In the genomic region with DNA sequence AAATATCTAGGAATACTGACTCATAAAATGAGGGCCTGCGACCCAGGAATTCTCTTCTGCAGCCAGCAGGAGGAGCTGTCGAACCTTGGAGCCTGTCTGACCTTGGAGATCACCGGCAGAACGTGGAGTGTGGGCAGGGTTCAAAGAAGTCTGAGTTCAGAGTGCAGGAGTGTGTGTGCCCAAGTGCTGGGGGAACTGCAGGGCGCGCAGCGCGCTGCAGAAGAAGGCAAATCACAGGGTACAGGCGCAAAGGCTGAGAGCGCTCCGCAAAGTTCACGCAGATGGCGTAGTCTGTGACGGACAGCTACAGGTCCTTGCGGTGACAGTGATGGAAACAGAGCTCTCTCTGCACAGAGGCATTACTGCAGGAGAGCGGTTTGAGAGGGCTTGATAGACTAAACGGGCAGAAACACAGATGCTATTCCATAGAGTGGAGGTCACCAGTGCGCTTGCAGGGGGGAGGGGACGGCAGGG, we compare ENCODE assay signal across 8 mouse cellular contexts. TPM values are rescaled to one million over a fixed set of nuclear protein-coding genes. Genes with fewer than 3 reads are reported as not detected.
DNase-seq lines count a peak whose midpoint lies in the region; ATAC-seq and TF ChIP-seq lines count a peak whose summit lies in the region.

No protein-coding gene starts in this region.

- WGBS in forebrain, embryonic 10.5 days, result 2% methylated on average over 19 of the region's 19 CpGs
- WGBS in heart, embryonic 16.5 days, result 2% methylated on average over 19 of the region's 19 CpGs
- 1% methylated on average over 19 of the region's 19 CpGs for WGBS in liver, postnatal 0 days (ENCODE audit: insufficient replicate concordance)
- WGBS in neural tube, embryonic 12.5 days, result 1% methylated on average over 19 of the region's 19 CpGs
- WGBS in stomach, embryonic 16.5 days, result 2% methylated on average over 19 of the region's 19 CpGs

- TF ChIP-seq EP300 in ES-Bruce4 (IDR thresholded peaks at IDR 0.05; ENCODE audit: insufficient read depth, low read depth, low read length), result peak; percentile 67; the same call in 1 of the 2 replicates
- no peak for TF ChIP-seq EP300 in liver, postnatal 0 days (IDR thresholded peaks at IDR 0.05; ENCODE audit: low read depth)

- no peak for TF ChIP-seq POLR2A in ES-Bruce4 (IDR thresholded peaks at IDR 0.05; ENCODE audit: insufficient read depth, low read length)

- H3K9ac ChIP-seq in ES-Bruce4 (ENCODE audit: low read depth, poor library complexity, severe bottlenecking), result no peak overlapping the region
- H3K9ac ChIP-seq in heart, embryonic 16.5 days (ENCODE audit: low read length), result peak overlapping the region; percentile 68
- no peak overlapping the region; the same call in 1 of the 2 replicates for H3K9ac ChIP-seq in liver, postnatal 0 days (replicated peaks)
- H3K9ac ChIP-seq in neural tube, embryonic 12.5 days, result no peak overlapping the region
- H3K9ac ChIP-seq in stomach, embryonic 16.5 days (ENCODE audit: low read length), result peak overlapping the region; percentile 63

- DNase-seq in c-Kit-positive CD71-negative TER-119-negative erythroid progenitor cells, embryonic 14.5 days (ENCODE audit: low read depth), result peak; percentile 76
- DNase-seq in forebrain, embryonic 10.5 days (ENCODE audit: extremely low spot score, low spot score), result peak; percentile 85
- DNase-seq in kidney, postnatal 14 days, result peak; percentile 89
- DNase-seq in liver, postnatal 0 days, result peak; percentile 81

- H3K4me3 ChIP-seq in ES-Bruce4 (ENCODE audit: low read depth, low read length), result peak overlapping the region; percentile 34
- peak overlapping the region; percentile 46 for H3K4me3 ChIP-seq in forebrain, embryonic 10.5 days
- H3K4me3 ChIP-seq in heart, embryonic 16.5 days (ENCODE audit: low read length), result peak overlapping the region; percentile 54
- peak overlapping the region; percentile 39 for H3K4me3 ChIP-seq in liver, postnatal 0 days (ENCODE audit: low read depth, low read length)
- peak overlapping the region; percentile 27 for H3K4me3 ChIP-seq in neural tube, embryonic 12.5 days
- peak overlapping the region; percentile 48 for H3K4me3 ChIP-seq in stomach, embryonic 16.5 days (replicated peaks; ENCODE audit: low read length)

- peaks cover 3% of the 10 kb centered on the region for H3K4me1 ChIP-seq in ES-Bruce4 (ENCODE audit: control insufficient read depth, insufficient read depth, low read length)
- peaks cover 7% of the 10 kb centered on the region for H3K4me1 ChIP-seq in forebrain, embryonic 10.5 days
- H3K4me1 ChIP-seq in heart, embryonic 16.5 days (ENCODE audit: control insufficient read depth, insufficient read depth, low read length), result no peaks in the 10 kb centered on the region
- peaks cover 8% of the 10 kb centered on the region for H3K4me1 ChIP-seq in liver, postnatal 0 days (ENCODE audit: insufficient read depth)
- peaks cover 4% of the 10 kb centered on the region; the same call in 1 of the 2 replicates for H3K4me1 ChIP-seq in neural tube, embryonic 12.5 days
- no peaks in the 10 kb centered on the region for H3K4me1 ChIP-seq in stomach, embryonic 16.5 days (ENCODE audit: control insufficient read depth, insufficient read depth, low read length)

- no peaks in the 10 kb centered on the region for H3K9me3 ChIP-seq in ES-Bruce4 (replicated peaks; ENCODE audit: control insufficient read depth, insufficient read depth, low read length, poor library complexity, severe bottlenecking)
- no peaks in the 10 kb centered on the region for H3K9me3 ChIP-seq in forebrain, embryonic 10.5 days
- H3K9me3 ChIP-seq in heart, embryonic 16.5 days (replicated peaks; ENCODE audit: control insufficient read depth, low read length), result no peaks in the 10 kb centered on the region
- no peaks in the 10 kb centered on the region for H3K9me3 ChIP-seq in liver, postnatal 0 days (ENCODE audit: low read length)
- H3K9me3 ChIP-seq in neural tube, embryonic 12.5 days, result no peaks in the 10 kb centered on the region
- no peaks in the 10 kb centered on the region for H3K9me3 ChIP-seq in stomach, embryonic 16.5 days (replicated peaks; ENCODE audit: control insufficient read depth, low read length)

- peak; percentile 87 for ATAC-seq in heart, embryonic 16.5 days (replicated peaks; ENCODE audit: extremely low read depth, insufficient read depth, low FRiP score)
- ATAC-seq in liver, postnatal 0 days, result peak; percentile 46
- peak; percentile 48; the same call in 1 of the 2 replicates for ATAC-seq in neural tube, embryonic 12.5 days (ENCODE audit: low FRiP score, low read depth)
- peak; percentile 77 for ATAC-seq in stomach, embryonic 16.5 days (ENCODE audit: insufficient read depth, low FRiP score)

- peak overlapping the region; percentile 83 for H3K4me2 ChIP-seq in heart, embryonic 16.5 days (ENCODE audit: low read depth, low read length)
- peak overlapping the region; percentile 75 for H3K4me2 ChIP-seq in liver, postnatal 0 days (ENCODE audit: low read depth, low read length)
- H3K4me2 ChIP-seq in neural tube, embryonic 12.5 days (replicated peaks), result peak overlapping the region; percentile 69
- peak overlapping the region; percentile 93 for H3K4me2 ChIP-seq in stomach, embryonic 16.5 days (ENCODE audit: low read depth, low read length)

- no peaks in the 10 kb centered on the region for H3K36me3 ChIP-seq in ES-Bruce4 (ENCODE audit: control insufficient read depth, insufficient read depth, low read length, poor library complexity, severe bottlenecking)
- H3K36me3 ChIP-seq in forebrain, embryonic 10.5 days (replicated peaks), result no peaks in the 10 kb centered on the region
- no peaks in the 10 kb centered on the region for H3K36me3 ChIP-seq in heart, embryonic 16.5 days (ENCODE audit: control insufficient read depth, insufficient read depth)
- H3K36me3 ChIP-seq in liver, postnatal 0 days (replicated peaks; ENCODE audit: insufficient read depth, low read length), result no peaks in the 10 kb centered on the region
- no peaks in the 10 kb centered on the region for H3K36me3 ChIP-seq in neural tube, embryonic 12.5 days
- no peaks in the 10 kb centered on the region for H3K36me3 ChIP-seq in stomach, embryonic 16.5 days (ENCODE audit: control insufficient read depth, insufficient read depth, low read length)

- no peak overlapping the region for H3K27ac ChIP-seq in ES-Bruce4 (ENCODE audit: insufficient read depth, low read length)
- no peak overlapping the region; the same call in 1 of the 2 replicates for H3K27ac ChIP-seq in forebrain, embryonic 10.5 days
- H3K27ac ChIP-seq in heart, embryonic 16.5 days (ENCODE audit: low read length), result no peak overlapping the region
- peak overlapping the region; percentile 86 for H3K27ac ChIP-seq in liver, postnatal 0 days (ENCODE audit: low read depth)
- H3K27ac ChIP-seq in neural tube, embryonic 12.5 days, result no peak overlapping the region
- peak overlapping the region; percentile 22; the same call in 1 of the 2 replicates for H3K27ac ChIP-seq in stomach, embryonic 16.5 days (ENCODE audit: low read length)

- TF ChIP-seq CTCF in ES-Bruce4 (IDR thresholded peaks at IDR 0.05; ENCODE audit: low read depth, low read length), result peak; percentile 84
- TF ChIP-seq CTCF in liver, postnatal 0 days (IDR thresholded peaks at IDR 0.05; ENCODE audit: low read depth), result peak; percentile 87

- no peaks in the 10 kb centered on the region for H3K27me3 ChIP-seq in ES-Bruce4 (ENCODE audit: control insufficient read depth, insufficient read depth, low read length, poor library complexity, severe bottlenecking)
- H3K27me3 ChIP-seq in forebrain, embryonic 10.5 days (ENCODE audit: poor library complexity, severe bottlenecking), result peaks cover 12% of the 10 kb centered on the region; the same call in 1 of the 2 replicates
- no peaks in the 10 kb centered on the region for H3K27me3 ChIP-seq in heart, embryonic 16.5 days (ENCODE audit: control insufficient read depth, insufficient read depth, low read length)
- H3K27me3 ChIP-seq in liver, postnatal 0 days (ENCODE audit: insufficient read depth, low read length), result no peaks in the 10 kb centered on the region
- H3K27me3 ChIP-seq in neural tube, embryonic 12.5 days (replicated peaks), result no peaks in the 10 kb centered on the region
- no peaks in the 10 kb centered on the region for H3K27me3 ChIP-seq in stomach, embryonic 16.5 days (ENCODE audit: control insufficient read depth, insufficient read depth, low read length)

RNA-seq across cellular contexts. Expression of a gene that starts 8.4 kb away (rescaled TPM):
- polyA plus RNA-seq in ES-Bruce4 (2011; ENCODE audit: insufficient read depth, insufficient read length, low read depth, missing spikeins), result not detected in 2 replicates
- not detected in 2 replicates for polyA plus RNA-seq in forebrain, embryonic 10.5 days (2016; fragmentation: Nextera tagmentation; extraction: Ambion mirVana)
- polyA plus RNA-seq in heart, embryonic 16.5 days (2015; fragmentation: Nextera tagmentation; extraction: Ambion mirVana), result 467 and 515 TPM in 2 replicates
- 1.2 and 12.7 TPM in 2 replicates for polyA plus RNA-seq in liver, postnatal 0 days (2015; fragmentation: Nextera tagmentation; extraction: Ambion mirVana)
- 1.9 and 2.2 TPM in 2 replicates for polyA plus RNA-seq in neural tube, embryonic 12.5 days (2016; fragmentation: Nextera tagmentation; extraction: Ambion mirVana)
- polyA plus RNA-seq in stomach, embryonic 16.5 days (2015; fragmentation: Nextera tagmentation; extraction: Ambion mirVana), result 1.3 and 19.4 TPM in 2 replicates

RNA-seq across cellular contexts. Expression of a gene that starts 12.0 kb away (rescaled TPM):
- polyA plus RNA-seq in ES-Bruce4 (2011; ENCODE audit: insufficient read depth, insufficient read length, low read depth, missing spikeins), result not detected in 2 replicates
- polyA plus RNA-seq in forebrain, embryonic 10.5 days (2016; fragmentation: Nextera tagmentation; extraction: Ambion mirVana), result 0.06 and 0.10 TPM in 2 replicates
- polyA plus RNA-seq in heart, embryonic 16.5 days (2015; fragmentation: Nextera tagmentation; extraction: Ambion mirVana), result 0.82 and 1.6 TPM in 2 replicates
- 16.7 and 18.8 TPM in 2 replicates for polyA plus RNA-seq in liver, postnatal 0 days (2015; fragmentation: Nextera tagmentation; extraction: Ambion mirVana)
- polyA plus RNA-seq in neural tube, embryonic 12.5 days (2016; fragmentation: Nextera tagmentation; extraction: Ambion mirVana), result 0.08 TPM in 1 of 2 replicates, not detected in the other
- 9.9 and 10.0 TPM in 2 replicates for polyA plus RNA-seq in stomach, embryonic 16.5 days (2015; fragmentation: Nextera tagmentation; extraction: Ambion mirVana)

RNA-seq across cellular contexts. Expression of a gene that starts 26.6 kb away (rescaled TPM):
- polyA plus RNA-seq in ES-Bruce4 (2011; ENCODE audit: insufficient read depth, insufficient read length, low read depth, missing spikeins), result 17.4 and 17.9 TPM in 2 replicates
- 26.8 and 28.4 TPM in 2 replicates for polyA plus RNA-seq in forebrain, embryonic 10.5 days (2016; fragmentation: Nextera tagmentation; extraction: Ambion mirVana)
- polyA plus RNA-seq in heart, embryonic 16.5 days (2015; fragmentation: Nextera tagmentation; extraction: Ambion mirVana), result 65.4 and 71.2 TPM in 2 replicates
- 66.2 and 66.9 TPM in 2 replicates for polyA plus RNA-seq in liver, postnatal 0 days (2015; fragmentation: Nextera tagmentation; extraction: Ambion mirVana)
- 32.4 and 33.1 TPM in 2 replicates for polyA plus RNA-seq in neural tube, embryonic 12.5 days (2016; fragmentation: Nextera tagmentation; extraction: Ambion mirVana)
- polyA plus RNA-seq in stomach, embryonic 16.5 days (2015; fragmentation: Nextera tagmentation; extraction: Ambion mirVana), result 24.0 and 27.4 TPM in 2 replicates

RNA-seq across cellular contexts. Expression of a gene that starts 26.9 kb away (rescaled TPM):
- polyA plus RNA-seq in ES-Bruce4 (2011; ENCODE audit: insufficient read depth, insufficient read length, low read depth, missing spikeins), result 246 and 251 TPM in 2 replicates
- polyA plus RNA-seq in forebrain, embryonic 10.5 days (2016; fragmentation: Nextera tagmentation; extraction: Ambion mirVana), result 354 and 374 TPM in 2 replicates
- polyA plus RNA-seq in heart, embryonic 16.5 days (2015; fragmentation: Nextera tagmentation; extraction: Ambion mirVana), result 181 and 189 TPM in 2 replicates
- polyA plus RNA-seq in liver, postnatal 0 days (2015; fragmentation: Nextera tagmentation; extraction: Ambion mirVana), result 106 and 112 TPM in 2 replicates
- 293 and 317 TPM in 2 replicates for polyA plus RNA-seq in neural tube, embryonic 12.5 days (2016; fragmentation: Nextera tagmentation; extraction: Ambion mirVana)
- polyA plus RNA-seq in stomach, embryonic 16.5 days (2015; fragmentation: Nextera tagmentation; extraction: Ambion mirVana), result 189 and 193 TPM in 2 replicates

RNA-seq across cellular contexts. Expression of a gene that starts 32.5 kb away (rescaled TPM):
- polyA plus RNA-seq in ES-Bruce4 (2011; ENCODE audit: insufficient read depth, insufficient read length, low read depth, missing spikeins), result 9.4 and 9.7 TPM in 2 replicates
- 14.2 and 14.5 TPM in 2 replicates for polyA plus RNA-seq in forebrain, embryonic 10.5 days (2016; fragmentation: Nextera tagmentation; extraction: Ambion mirVana)
- 12.2 and 12.4 TPM in 2 replicates for polyA plus RNA-seq in heart, embryonic 16.5 days (2015; fragmentation: Nextera tagmentation; extraction: Ambion mirVana)
- polyA plus RNA-seq in liver, postnatal 0 days (2015; fragmentation: Nextera tagmentation; extraction: Ambion mirVana), result 5.5 and 6.3 TPM in 2 replicates
- polyA plus RNA-seq in neural tube, embryonic 12.5 days (2016; fragmentation: Nextera tagmentation; extraction: Ambion mirVana), result 11.2 and 12.2 TPM in 2 replicates
- 25.6 and 27.3 TPM in 2 replicates for polyA plus RNA-seq in stomach, embryonic 16.5 days (2015; fragmentation: Nextera tagmentation; extraction: Ambion mirVana)

Comparison
In these comparisons a context has a peak if more than half of its experiments do, and no peak if none do; other contexts are left out.
1. H3K27ac ChIP-seq: peak in liver, postnatal 0 days (single experiment) and stomach, embryonic 16.5 days (single experiment); none in ES-Bruce4 (single experiment), forebrain, embryonic 10.5 days (single experiment), heart, embryonic 16.5 days (single experiment) and neural tube, embryonic 12.5 days (single experiment).
2. H3K9ac ChIP-seq: peak in heart, embryonic 16.5 days (single experiment) and stomach, embryonic 16.5 days (single experiment); none in ES-Bruce4 (single experiment), liver, postnatal 0 days (single experiment) and neural tube, embryonic 12.5 days (single experiment).
3. RNA of a gene that starts 8.4 kb away (polyA plus RNA-seq): 467 to 515 TPM in heart, embryonic 16.5 days; 1.3 to 19.4 TPM in stomach, embryonic 16.5 days, 1.9 to 2.2 TPM in neural tube, embryonic 12.5 days, 1.2 to 12.7 TPM in liver, postnatal 0 days, not detected in ES-Bruce4 and not detected in forebrain, embryonic 10.5 days; every median in the first group is over 10 times any median in the second.
4. Peak in every context shown above with its lines, with median percentiles within 50 percentile points of each other: H3K4me3 ChIP-seq, DNase-seq, ATAC-seq and H3K4me2 ChIP-seq.